Mouse (Mus musculus) left cerebral cortex, adult 11 months (tissue): ENCODE measurements around the gene Fbxo28.

Experiments used
- DNase-seq: peaks from one replicate; pipeline ENCODE4 v3.0.0; 2022; ENCODE audit warnings: low spot score

Gene Fbxo28

DNA sequence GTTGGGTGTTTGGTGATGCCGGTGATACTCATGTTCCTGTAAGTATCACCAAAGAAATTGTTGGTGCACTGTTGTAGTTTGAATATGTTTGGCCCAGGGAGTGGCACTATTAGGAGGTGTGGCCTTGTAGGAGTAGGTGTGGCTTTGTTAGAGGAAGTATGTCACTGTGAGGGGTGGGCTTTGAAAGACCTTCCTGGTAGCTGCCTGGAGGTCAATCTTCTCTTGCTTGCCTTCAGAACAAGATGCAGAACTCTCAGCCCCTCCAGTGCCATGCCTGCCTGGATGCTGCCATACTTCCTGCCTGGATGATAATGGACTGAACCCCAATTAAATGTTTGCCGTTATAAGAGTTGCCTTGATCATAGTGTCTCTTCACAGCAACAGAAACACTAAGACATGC is 56.6 kb downstream of the Fbxo28 start:
- no peak for DNase-seq

- no peak for DNase-seq
Measured at GRCm38 (mm10) chr1:182283231-182283630, 58.2 kb downstream of the Fbxo28 start.

DNA sequence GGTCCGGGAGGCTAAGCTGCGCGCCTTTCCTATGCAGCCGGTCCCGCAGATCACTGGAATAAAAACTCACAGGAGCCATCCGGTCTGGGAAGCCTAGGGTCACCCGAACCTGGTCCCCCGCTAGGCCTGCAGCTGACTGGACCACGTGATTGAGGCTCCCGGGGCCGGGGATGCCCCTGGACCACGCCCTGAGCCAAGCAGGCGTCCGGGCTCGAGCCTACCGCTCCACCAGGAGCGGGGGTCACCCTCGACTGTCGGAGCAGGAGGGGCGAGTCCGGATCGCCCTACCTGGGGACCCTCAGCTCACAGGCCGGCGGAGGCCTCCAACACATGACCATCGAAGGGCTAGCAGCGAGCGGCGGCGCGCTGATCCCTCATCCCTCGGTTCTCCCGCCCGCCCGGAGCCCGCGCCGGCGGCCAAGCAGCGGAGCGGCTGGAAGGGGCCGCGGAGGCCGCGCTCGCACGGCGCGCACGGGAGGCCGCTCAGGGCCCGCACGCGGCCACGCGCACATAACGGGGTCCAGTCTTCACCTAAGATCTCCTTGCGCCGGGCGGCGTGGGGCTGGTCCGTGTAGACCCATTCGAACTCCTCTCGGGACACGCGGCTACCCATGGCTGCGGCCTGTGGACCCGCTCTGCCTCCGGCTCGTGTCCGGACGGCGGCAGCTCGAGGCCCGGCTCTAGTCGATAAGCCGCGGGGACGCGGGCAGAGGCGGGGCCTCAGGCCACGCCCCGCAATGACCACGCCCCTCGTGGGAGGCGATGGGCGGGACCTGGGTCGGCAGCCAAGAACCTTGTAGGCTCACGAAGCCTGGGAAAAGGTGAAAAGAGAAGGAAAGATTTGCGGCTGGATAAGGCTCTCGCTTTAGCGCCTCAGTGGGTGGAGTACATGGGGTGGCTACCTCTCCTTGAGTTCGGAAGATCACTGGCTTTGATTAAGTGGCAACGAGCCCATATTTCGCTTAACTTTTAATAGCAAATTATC is 59.0 kb downstream of the Fbxo28 start, which contains the start of gene Degs1:
Gene Degs1, minus strand, starts transcription at position 714 of the 985 bp plus-strand sequence.
- peak; percentile 89 for DNase-seq

- DNase-seq, result no peak
Measured at GRCm38 (mm10) chr1:182281251-182281711, 60.1 kb downstream of the Fbxo28 start.

GRCm38 (mm10) chr1:182280577-182280976 is 60.9 kb downstream of the Fbxo28 start:
- no peak for DNase-seq

DNA sequence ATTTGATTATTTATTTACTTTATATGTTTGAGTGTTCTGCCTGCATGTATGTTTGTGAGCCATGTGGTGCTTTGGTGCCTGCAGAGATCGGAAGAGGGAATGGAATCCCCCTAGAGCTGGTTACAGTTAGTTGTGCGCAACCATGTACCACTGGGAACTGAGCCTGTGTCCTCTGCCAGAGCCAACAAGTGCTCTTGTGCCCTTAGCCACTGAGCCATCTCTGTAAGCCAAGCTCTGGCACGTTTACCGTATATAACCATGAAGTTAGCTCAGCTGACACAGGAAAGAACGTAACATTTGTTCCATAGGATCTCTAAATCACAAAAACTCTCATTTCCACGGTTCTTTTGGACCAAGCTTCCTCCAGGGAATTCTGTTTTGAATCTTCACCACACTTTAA is 61.4 kb downstream of the Fbxo28 start:
- DNase-seq, result no peak

DNA sequence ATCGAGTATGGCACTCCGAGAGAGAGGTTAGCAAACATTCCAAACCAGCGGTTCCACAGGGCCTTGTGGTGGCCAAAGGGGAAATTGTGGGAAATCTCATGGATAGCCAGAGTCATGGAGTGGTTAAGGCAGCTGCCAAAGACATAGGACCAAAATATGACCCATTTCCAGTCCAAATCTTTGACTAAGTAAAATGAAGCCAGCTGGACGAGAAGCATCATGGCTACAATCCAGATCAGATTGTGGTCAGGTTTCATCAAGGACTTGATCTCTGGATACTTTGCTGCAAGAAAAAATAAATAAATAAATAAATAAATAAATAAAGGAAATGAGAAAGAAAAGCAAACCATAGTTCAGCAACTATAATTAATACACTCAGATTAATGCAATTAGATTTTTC is 62.0 kb downstream of the Fbxo28 start:
- DNase-seq, result no peak

DNA sequence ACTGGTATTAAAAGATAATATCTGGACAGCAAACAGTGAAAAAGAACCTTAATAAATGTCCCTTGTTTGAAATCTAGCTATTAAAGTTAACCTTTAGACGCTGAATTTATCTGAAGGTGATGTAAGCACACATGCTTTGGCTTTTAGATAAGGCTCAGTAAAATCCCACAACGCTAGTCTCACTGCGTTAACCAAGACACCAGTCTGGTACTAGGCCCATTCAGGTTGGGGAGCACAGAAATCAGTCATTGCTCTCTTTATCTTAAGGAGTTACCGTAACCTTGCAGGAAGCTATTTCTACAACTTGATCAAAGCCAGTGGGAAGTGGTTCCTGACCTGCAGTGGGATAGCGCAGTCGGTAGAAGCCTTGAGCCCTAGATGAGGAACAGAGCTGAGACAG is 66.3 kb downstream of the Fbxo28 start:
- DNase-seq, result no peak

GRCm38 (mm10) chr1:182271632-182272031 is 69.8 kb downstream of the Fbxo28 start:
- no peak for DNase-seq

GRCm38 (mm10) chr1:182271130-182271529 is 70.3 kb downstream of the Fbxo28 start:
- DNase-seq, result no peak

DNA sequence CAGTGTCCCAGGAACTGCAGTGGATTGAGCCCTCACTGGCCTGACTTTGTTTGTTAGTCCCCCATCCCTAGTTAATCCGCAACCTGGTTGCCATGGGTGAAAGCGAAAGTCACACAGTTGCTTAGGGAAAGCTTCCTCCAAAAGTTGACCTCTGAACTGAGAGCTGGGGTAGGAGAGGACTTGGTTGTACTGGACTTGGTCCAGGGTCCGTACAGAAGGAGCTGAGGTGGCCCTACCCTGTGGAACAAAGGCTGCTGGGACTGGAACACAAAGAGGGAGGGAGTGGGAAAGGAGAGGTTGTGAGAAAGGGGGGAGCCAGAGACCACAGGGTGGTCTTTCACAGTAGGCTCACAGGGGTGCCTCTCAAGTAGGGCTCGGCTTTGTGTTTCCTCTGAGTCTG is 73.1 kb downstream of the Fbxo28 start:
- DNase-seq, result no peak

GRCm38 (mm10) chr1:182266028-182266525 is 75.4 kb downstream of the Fbxo28 start:
- DNase-seq, result no peak
